Mouse (Mus musculus): ENCODE measurements around the gene Fbxw13.

GRCm38 (mm10) chr9:109176301-109176700, 19.5 kb downstream of the Fbxw13 start:
- TF ChIP-seq POLR2A (IDR thresholded peaks at IDR 0.05; ENCODE audit: borderline replicate concordance, extremely low read depth, low read depth, low read length): no peak
- TF ChIP-seq CTCF (IDR thresholded peaks at IDR 0.05; ENCODE audit: insufficient read depth, low read length): no peak

All from lung, adult 2 months (tissue).